Mouse (Mus musculus): ENCODE results near the gene Fbxw8. TPM values are rescaled to one million over a fixed set of nuclear protein-coding genes. Genes with fewer than 3 reads are reported as not detected.

The Fbxw8 gene
- polyA plus RNA-seq, 1 experiment from 2014 or later, result 16.0 TPM

DNA sequence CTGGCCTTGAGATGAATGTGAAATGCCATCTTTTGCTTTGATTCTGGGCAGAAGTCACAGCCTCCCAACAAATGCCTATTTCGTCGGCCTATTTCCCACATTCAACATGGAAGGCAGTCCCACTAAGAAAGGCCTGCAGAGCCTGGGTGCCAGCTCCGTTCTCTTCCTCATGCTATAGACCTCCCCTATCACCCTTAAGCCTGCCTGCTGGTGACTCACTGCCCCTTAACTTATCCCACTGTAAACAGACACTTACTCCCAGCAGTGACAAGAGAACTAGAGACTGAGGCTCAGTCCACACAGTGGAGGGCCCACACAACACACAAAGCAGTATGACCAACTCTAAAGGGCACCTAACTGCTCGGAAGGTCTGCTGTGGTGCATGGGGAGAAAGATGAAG, 10.9 kb downstream of the Fbxw8 start:
- Histone ChIP-seq H3K27ac (ENCODE audit: low read length) (no peak overlapping the region), H3K4me1 (ENCODE audit: control insufficient read depth, insufficient read depth, low read length) (peaks cover 4% of the 10 kb centered on the region; the same call in 1 of the 2 replicates), H3K4me3 (ENCODE audit: low read length) (no peak overlapping the region), H3K4me2 (ENCODE audit: low read depth, low read length) (no peak overlapping the region), H3K36me3 (ENCODE audit: control insufficient read depth, insufficient read depth, low read length) (peaks cover 4% of the 10 kb centered on the region; the same call in 1 of the 2 replicates), H3K9ac (ENCODE audit: low read depth, low read length) (no peak overlapping the region), H3K9me3 (ENCODE audit: control insufficient read depth, low read length) (no peaks in the 10 kb centered on the region), H3K27me3 (replicated peaks; ENCODE audit: control insufficient read depth, insufficient read depth, low read length) (no peaks in the 10 kb centered on the region)
- ATAC-seq, result no peak
- WGBS, result 69% methylated on average over 4 of the region's 4 CpGs

DNA sequence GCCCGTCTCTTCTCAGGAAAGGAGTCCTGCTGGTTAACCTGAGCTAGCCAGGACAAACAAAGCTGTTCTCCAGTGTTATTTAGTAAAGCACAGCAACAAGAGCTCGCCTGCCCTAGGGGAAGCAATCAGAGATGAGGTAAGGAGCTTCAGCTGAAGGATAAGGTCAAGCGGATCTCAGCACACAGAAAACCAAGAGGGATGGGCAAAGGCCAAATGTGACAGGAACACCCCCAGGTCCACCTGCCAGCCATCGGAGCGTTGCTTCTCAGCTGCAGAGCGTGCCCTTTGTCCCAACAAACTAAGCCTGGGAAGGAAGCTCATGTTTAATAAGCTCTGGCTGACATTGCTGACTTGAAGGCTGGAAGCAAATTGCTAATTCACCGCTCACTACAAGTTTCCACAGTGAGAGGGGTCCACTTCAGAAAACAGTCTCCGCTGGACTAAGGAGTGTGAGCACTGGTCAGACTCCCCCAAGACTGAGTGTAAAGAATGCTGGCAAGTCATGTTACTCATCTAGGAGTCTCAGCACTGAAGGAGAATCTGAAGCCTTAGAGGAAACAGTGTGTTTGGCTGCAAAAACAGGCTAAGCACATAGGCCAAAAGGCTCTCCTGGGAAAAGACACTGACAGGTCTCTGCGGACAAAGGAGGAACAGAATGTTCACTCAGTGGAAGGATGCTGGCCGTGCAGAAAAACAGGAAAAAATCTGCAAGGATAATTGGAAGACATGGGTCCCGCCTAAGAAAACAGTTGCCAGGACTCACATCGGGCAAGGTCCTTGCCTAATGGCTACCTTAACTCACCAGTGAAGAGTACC, 11.8 kb downstream of the Fbxw8 start:
- 76% methylated on average over 12 of the region's 12 CpGs for WGBS
- H3K4me1 ChIP-seq (ENCODE audit: control insufficient read depth, insufficient read depth, low read length), result peaks cover 4% of the 10 kb centered on the region; the same call in 1 of the 2 replicates
- H3K27ac ChIP-seq (ENCODE audit: low read length), result no peak overlapping the region
- H3K36me3 ChIP-seq (ENCODE audit: control insufficient read depth, insufficient read depth, low read length), result peaks cover 7% of the 10 kb centered on the region; the same call in 1 of the 2 replicates
- H3K9me3 ChIP-seq (ENCODE audit: control insufficient read depth, low read length), result no peaks in the 10 kb centered on the region
- no peak overlapping the region for H3K4me2 ChIP-seq (ENCODE audit: low read depth, low read length)
- ATAC-seq, result no peak
- H3K4me3 ChIP-seq (ENCODE audit: low read length), result no peak overlapping the region
- H3K27me3 ChIP-seq (replicated peaks; ENCODE audit: control insufficient read depth, insufficient read depth, low read length), result no peaks in the 10 kb centered on the region
- no peak overlapping the region for H3K9ac ChIP-seq (ENCODE audit: low read depth, low read length)

DNA sequence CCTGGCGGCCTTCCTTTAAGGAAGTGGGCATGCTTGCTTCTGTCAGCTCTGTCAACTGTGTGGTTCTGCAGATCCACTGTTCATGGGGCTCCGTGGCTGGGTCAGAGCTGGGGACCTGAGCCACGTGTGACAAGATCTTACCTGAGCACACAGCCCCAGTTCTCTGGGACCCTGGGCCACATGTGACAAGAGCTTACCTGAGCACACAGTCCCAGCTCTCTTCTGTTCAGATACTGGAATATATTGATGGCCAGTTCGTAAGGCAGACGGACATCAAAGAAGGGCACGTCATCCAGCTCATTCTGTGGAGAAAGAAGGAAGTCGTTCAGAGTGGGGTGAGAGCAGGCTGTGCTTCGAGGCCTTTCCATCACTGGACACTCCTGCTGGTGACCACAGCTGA, 12.8 kb downstream of the Fbxw8 start:
- 88% methylated on average over 8 of the region's 8 CpGs for WGBS
- ATAC-seq, result no peak
- H3K27ac ChIP-seq (ENCODE audit: low read length), result no peak overlapping the region
- H3K9ac ChIP-seq (ENCODE audit: low read depth, low read length), result no peak overlapping the region
- H3K9me3 ChIP-seq (ENCODE audit: control insufficient read depth, low read length), result no peaks in the 10 kb centered on the region
- peaks cover 9% of the 10 kb centered on the region; the same call in 1 of the 2 replicates for H3K36me3 ChIP-seq (ENCODE audit: control insufficient read depth, insufficient read depth, low read length)
- H3K4me3 ChIP-seq (ENCODE audit: low read length), result no peak overlapping the region
- H3K27me3 ChIP-seq (replicated peaks; ENCODE audit: control insufficient read depth, insufficient read depth, low read length), result no peaks in the 10 kb centered on the region
- no peak overlapping the region for H3K4me2 ChIP-seq (ENCODE audit: low read depth, low read length)
- H3K4me1 ChIP-seq (ENCODE audit: control insufficient read depth, insufficient read depth, low read length), result peaks cover 4% of the 10 kb centered on the region; the same call in 1 of the 2 replicates

DNA sequence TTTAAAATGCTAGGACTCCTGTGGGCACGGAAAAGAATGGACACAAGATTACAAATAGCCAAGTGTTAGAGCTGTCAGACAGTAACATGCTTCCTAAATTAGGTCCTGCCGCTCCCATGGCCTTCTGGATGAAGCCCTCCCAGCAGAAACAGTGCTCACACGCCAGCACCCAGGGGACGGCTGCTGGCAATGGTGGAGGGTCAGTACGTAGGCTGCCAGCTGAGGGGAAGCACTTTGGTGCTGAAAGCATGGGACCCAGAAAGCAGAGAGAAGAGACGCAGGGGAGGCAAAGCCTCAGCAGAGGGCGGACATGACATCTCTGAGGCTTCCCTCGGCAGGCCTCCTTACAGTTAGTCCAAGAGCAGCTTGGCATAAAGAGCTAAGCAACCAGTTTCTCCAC, 15.6 kb downstream of the Fbxw8 start:
- Histone ChIP-seq H3K27me3 (replicated peaks; ENCODE audit: control insufficient read depth, insufficient read depth, low read length) (no peaks in the 10 kb centered on the region), H3K4me3 (ENCODE audit: low read length) (no peak overlapping the region), H3K27ac (ENCODE audit: low read length) (no peak overlapping the region), H3K36me3 (ENCODE audit: control insufficient read depth, insufficient read depth, low read length) (peaks cover 9% of the 10 kb centered on the region; the same call in 1 of the 2 replicates), H3K9ac (ENCODE audit: low read depth, low read length) (no peak overlapping the region), H3K9me3 (ENCODE audit: control insufficient read depth, low read length) (no peaks in the 10 kb centered on the region), H3K4me2 (ENCODE audit: low read depth, low read length) (no peak overlapping the region), H3K4me1 (ENCODE audit: control insufficient read depth, insufficient read depth, low read length) (peaks cover 4% of the 10 kb centered on the region; the same call in 1 of the 2 replicates)
- WGBS, result 89% methylated on average over 8 of the region's 8 CpGs
- no peak for ATAC-seq

DNA sequence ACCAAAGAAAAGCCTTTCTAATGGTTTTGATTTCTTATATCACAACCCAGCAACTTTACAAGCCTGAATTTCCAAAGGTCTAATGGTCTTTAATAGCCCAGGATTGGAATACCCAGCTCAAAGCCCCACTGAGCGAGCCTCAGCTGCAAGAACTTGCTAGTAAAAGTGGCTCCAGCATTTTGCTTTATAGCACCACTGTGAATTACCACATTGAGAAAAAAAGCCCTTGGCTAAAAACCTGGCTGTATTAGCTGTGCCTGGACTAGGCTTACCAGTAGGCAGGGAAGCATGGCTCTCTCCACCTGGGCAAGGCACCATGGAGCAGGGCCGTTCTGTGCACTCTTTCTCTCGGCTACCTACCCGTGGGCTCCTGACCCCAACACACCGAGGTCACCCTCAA, 18.9 kb downstream of the Fbxw8 start:
- WGBS, result 81% methylated on average over 5 of the region's 5 CpGs
- Histone ChIP-seq H3K9me3 (ENCODE audit: control insufficient read depth, low read length) (no peaks in the 10 kb centered on the region), H3K36me3 (ENCODE audit: control insufficient read depth, insufficient read depth, low read length) (0 out of 2 replicates have a peak, but pooled peaks cover 5% of the 10 kb centered on the region), H3K4me3 (ENCODE audit: low read length) (no peak overlapping the region), H3K4me1 (ENCODE audit: control insufficient read depth, insufficient read depth, low read length) (no peaks in the 10 kb centered on the region), H3K4me2 (ENCODE audit: low read depth, low read length) (no peak overlapping the region), H3K27ac (ENCODE audit: low read length) (no peak overlapping the region), H3K27me3 (replicated peaks; ENCODE audit: control insufficient read depth, insufficient read depth, low read length) (no peaks in the 10 kb centered on the region), H3K9ac (ENCODE audit: low read depth, low read length) (no peak overlapping the region)
- no peak for ATAC-seq

DNA sequence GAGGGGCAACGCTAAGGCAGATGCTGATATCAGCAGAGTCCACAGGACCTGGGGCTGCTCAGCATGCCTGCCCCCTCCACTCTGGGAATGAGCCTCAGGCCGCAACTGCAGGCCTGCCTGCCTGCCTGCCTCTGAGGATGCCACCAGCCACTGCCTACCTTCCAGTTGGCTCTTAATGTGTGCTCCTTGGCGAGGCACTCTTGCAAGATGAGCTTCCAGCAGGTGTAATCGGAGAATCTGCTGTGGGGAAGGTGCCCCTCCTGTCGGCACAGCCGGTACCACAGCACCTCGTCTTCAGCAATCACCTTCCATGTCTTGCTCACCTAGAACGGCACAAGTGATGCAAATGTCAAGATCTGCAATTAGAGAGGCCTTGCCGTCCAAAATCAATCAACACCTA, 26.6 kb downstream of the Fbxw8 start:
- Histone ChIP-seq H3K4me1 (ENCODE audit: control insufficient read depth, insufficient read depth, low read length) (no peaks in the 10 kb centered on the region), H3K9me3 (ENCODE audit: control insufficient read depth, low read length) (no peaks in the 10 kb centered on the region), H3K4me2 (ENCODE audit: low read depth, low read length) (no peak overlapping the region), H3K4me3 (ENCODE audit: low read length) (no peak overlapping the region), H3K27me3 (replicated peaks; ENCODE audit: control insufficient read depth, insufficient read depth, low read length) (no peaks in the 10 kb centered on the region), H3K36me3 (ENCODE audit: control insufficient read depth, insufficient read depth, low read length) (peaks cover 11% of the 10 kb centered on the region; the same call in 1 of the 2 replicates), H3K9ac (ENCODE audit: low read depth, low read length) (no peak overlapping the region), H3K27ac (ENCODE audit: low read length) (no peak overlapping the region)
- no peak for ATAC-seq
- WGBS, result 71% methylated on average over 9 of the region's 9 CpGs

DNA sequence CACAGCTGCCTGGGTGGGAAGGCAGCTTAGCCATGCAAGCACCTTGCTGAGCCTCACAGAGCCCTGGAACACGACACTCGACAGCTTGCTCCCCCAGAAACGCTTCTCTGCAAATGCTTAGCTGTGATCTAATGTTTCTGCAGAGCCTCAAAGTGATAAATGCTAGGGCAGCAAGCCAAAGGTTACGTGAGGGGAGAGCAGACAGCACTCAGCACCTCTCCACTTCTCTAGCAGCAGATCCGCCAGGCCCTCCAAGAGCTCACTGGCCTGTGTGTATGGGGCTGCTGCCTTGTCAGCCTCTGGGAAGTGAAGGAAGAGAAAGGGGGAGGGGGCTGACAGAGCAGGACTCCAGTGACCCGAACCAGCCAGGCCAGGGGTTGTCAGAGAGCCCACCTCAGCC, 27.1 kb downstream of the Fbxw8 start:
- Histone ChIP-seq H3K36me3 (ENCODE audit: control insufficient read depth, insufficient read depth, low read length) (peaks cover 11% of the 10 kb centered on the region; the same call in 1 of the 2 replicates), H3K9ac (ENCODE audit: low read depth, low read length) (no peak overlapping the region), H3K4me2 (ENCODE audit: low read depth, low read length) (no peak overlapping the region), H3K27ac (ENCODE audit: low read length) (no peak overlapping the region), H3K9me3 (ENCODE audit: control insufficient read depth, low read length) (no peaks in the 10 kb centered on the region), H3K27me3 (replicated peaks; ENCODE audit: control insufficient read depth, insufficient read depth, low read length) (no peaks in the 10 kb centered on the region), H3K4me3 (ENCODE audit: low read length) (no peak overlapping the region), H3K4me1 (ENCODE audit: control insufficient read depth, insufficient read depth, low read length) (no peaks in the 10 kb centered on the region)
- peak; percentile 28; the same call in 1 of the 2 replicates for ATAC-seq
- 55% methylated on average over 6 of the region's 6 CpGs for WGBS

DNA sequence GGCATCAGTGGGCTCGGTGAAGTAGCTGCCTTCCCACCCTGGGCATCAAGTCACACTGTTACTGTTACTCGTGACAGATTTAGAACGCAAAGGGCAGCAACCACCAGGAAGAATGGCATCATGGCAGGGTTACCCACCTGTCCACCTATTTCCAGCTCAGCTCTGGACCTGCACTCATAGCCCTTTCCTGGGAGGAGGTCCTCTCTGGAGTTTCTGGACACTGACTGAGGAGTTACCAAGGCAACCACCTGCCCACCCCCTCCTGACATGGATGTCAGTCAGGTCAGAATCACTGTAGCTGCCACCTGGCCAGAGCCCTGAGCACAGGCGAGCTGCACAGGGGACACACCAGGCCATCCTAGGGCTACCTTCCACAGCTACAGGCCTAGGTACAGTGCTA, 28.6 kb downstream of the Fbxw8 start:
- no peak overlapping the region for H3K4me3 ChIP-seq (ENCODE audit: low read length)
- WGBS, result 88% methylated on average over 4 of the region's 4 CpGs
- no peaks in the 10 kb centered on the region for H3K9me3 ChIP-seq (ENCODE audit: control insufficient read depth, low read length)
- no peaks in the 10 kb centered on the region for H3K4me1 ChIP-seq (ENCODE audit: control insufficient read depth, insufficient read depth, low read length)
- H3K9ac ChIP-seq (ENCODE audit: low read depth, low read length), result no peak overlapping the region
- ATAC-seq, result no peak
- no peak overlapping the region for H3K27ac ChIP-seq (ENCODE audit: low read length)
- peaks cover 11% of the 10 kb centered on the region; the same call in 1 of the 2 replicates for H3K36me3 ChIP-seq (ENCODE audit: control insufficient read depth, insufficient read depth, low read length)
- no peaks in the 10 kb centered on the region for H3K27me3 ChIP-seq (replicated peaks; ENCODE audit: control insufficient read depth, insufficient read depth, low read length)
- no peak overlapping the region for H3K4me2 ChIP-seq (ENCODE audit: low read depth, low read length)

DNA sequence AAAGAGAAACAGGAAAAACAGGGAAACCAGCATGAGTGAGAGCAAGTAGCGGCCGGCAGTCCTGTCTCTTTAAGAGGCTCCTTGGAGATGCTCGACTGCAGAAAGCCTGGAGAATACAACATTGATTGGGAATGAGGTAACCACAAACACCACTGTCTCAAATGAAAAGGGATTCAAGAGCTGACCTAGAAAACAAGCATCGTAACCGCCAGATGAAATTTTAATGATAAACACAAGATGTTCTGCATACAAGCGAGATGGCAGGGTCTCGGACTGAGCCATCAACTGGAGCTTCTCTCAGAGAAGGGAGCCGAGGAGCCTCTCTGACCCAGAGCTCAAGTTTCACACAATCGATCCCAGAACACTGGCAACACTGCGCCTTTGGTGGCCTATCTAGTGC, 32.2 kb downstream of the Fbxw8 start:
- 47% methylated on average over 10 of the region's 10 CpGs for WGBS
- Histone ChIP-seq H3K36me3 (ENCODE audit: control insufficient read depth, insufficient read depth, low read length) (peaks cover 5% of the 10 kb centered on the region; the same call in 1 of the 2 replicates), H3K4me2 (ENCODE audit: low read depth, low read length) (no peak overlapping the region), H3K9me3 (ENCODE audit: control insufficient read depth, low read length) (no peaks in the 10 kb centered on the region), H3K4me3 (ENCODE audit: low read length) (no peak overlapping the region), H3K9ac (ENCODE audit: low read depth, low read length) (no peak overlapping the region), H3K27ac (ENCODE audit: low read length) (peak overlapping the region; percentile 27; the same call in 1 of the 2 replicates), H3K4me1 (ENCODE audit: control insufficient read depth, insufficient read depth, low read length) (peaks cover 9% of the 10 kb centered on the region; the same call in 1 of the 2 replicates), H3K27me3 (replicated peaks; ENCODE audit: control insufficient read depth, insufficient read depth, low read length) (no peaks in the 10 kb centered on the region)
- ATAC-seq, result no peak
